9 mouse cellular contexts compared by ENCODE assay signal in genomic region chr9:13613325-13614268, GRCm38 (mm10).
A peak's percentile ranks its signal among the peaks of the same experiment; 100 is the strongest.
DNase-seq lines count a peak whose midpoint lies in the region; ATAC-seq lines count a peak whose summit lies in the region.
"Had no signal": no experiment of that assay in that cellular context is flagged by ENCODE, and none has a peak within 500 bp of the region (broad histone marks: within the 10 kb centered on the region; RNA-seq: fewer than 3 reads in every experiment).

No protein-coding gene starts in this region.

- no peak overlapping the region for H3K4me3 ChIP-seq in hindbrain, embryonic 15.5 days
- no peak overlapping the region for H3K4me3 ChIP-seq in midbrain, embryonic 11.5 days (ENCODE audit: low read depth, low read length)

- H3K9me3 ChIP-seq in hindbrain, embryonic 15.5 days: no peaks in the 10 kb centered on the region
- no peaks in the 10 kb centered on the region for H3K9me3 ChIP-seq in midbrain, embryonic 11.5 days (ENCODE audit: control insufficient read depth, low read length)

- intact Hi-C loops in left cerebral cortex, postnatal 10 days (cut with DNase I): no loop called here

- peak; percentile 19 for DNase-seq in embryo, embryonic 11.5 days (ENCODE audit: low read depth, low spot score)
- DNase-seq in midbrain, embryonic 11.5 days (ENCODE audit: low spot score, missing footprints): peak; percentile 74
- DNase-seq in right cerebral cortex, postnatal 4 days: no peak
- no peak for DNase-seq in left cerebral cortex, postnatal 10 days (ENCODE audit: extremely low spot score in 1 of 2, low spot score in 2 of 2)
- no peak for DNase-seq in layer of hippocampus, adult 9-10 months (ENCODE audit: low spot score)
- DNase-seq: cerebellum, adult 8-10 months had no signal

- peak overlapping the region; percentile 53 for H3K27ac ChIP-seq in hindbrain, embryonic 15.5 days (replicated peaks)
- no peak overlapping the region for H3K27ac ChIP-seq in midbrain, embryonic 11.5 days (ENCODE audit: low read depth, low read length)

- peak; percentile 82 for ATAC-seq in CD4-positive, CD25-positive, alpha-beta regulatory T cell, adult 4 months
- peak; percentile 66 for ATAC-seq in hindbrain, embryonic 15.5 days (ENCODE audit: low FRiP score, low read depth)
- peak; percentile 44; the same call in 1 of the 2 replicates for ATAC-seq in midbrain, embryonic 11.5 days (ENCODE audit: low FRiP score)
- ATAC-seq in megakaryocyte-erythroid progenitor cell, adult 5-6 weeks (replicated peaks; ENCODE audit: low FRiP score, low TSS enrichment, poor library complexity, severe bottlenecking): no peak

- H3K4me1 ChIP-seq in hindbrain, embryonic 15.5 days (replicated peaks): peaks cover 39% of the 10 kb centered on the region
- peaks cover 6% of the 10 kb centered on the region for H3K4me1 ChIP-seq in midbrain, embryonic 11.5 days (ENCODE audit: control insufficient read depth, insufficient read depth, low read length)

- no peak overlapping the region for H3K4me2 ChIP-seq in hindbrain, embryonic 15.5 days
- no peak overlapping the region for H3K4me2 ChIP-seq in midbrain, embryonic 11.5 days

- H3K9ac ChIP-seq in hindbrain, embryonic 15.5 days: no peak overlapping the region
- no peak overlapping the region for H3K9ac ChIP-seq in midbrain, embryonic 11.5 days (ENCODE audit: low read length)

- WGBS in hindbrain, embryonic 15.5 days: 42% methylated on average over 8 of the region's 8 CpGs
- 48% methylated on average over 8 of the region's 8 CpGs for WGBS in midbrain, embryonic 11.5 days

- no peaks in the 10 kb centered on the region for H3K36me3 ChIP-seq in hindbrain, embryonic 15.5 days
- H3K36me3 ChIP-seq in midbrain, embryonic 11.5 days (ENCODE audit: control insufficient read depth, insufficient read depth, low read length): no peaks in the 10 kb centered on the region

- no peaks in the 10 kb centered on the region for H3K27me3 ChIP-seq in hindbrain, embryonic 15.5 days
- H3K27me3 ChIP-seq in midbrain, embryonic 11.5 days (ENCODE audit: control insufficient read depth, insufficient read depth, low read length): no peaks in the 10 kb centered on the region

Comparison
In these comparisons a context has a peak if more than half of its experiments do, and no peak if none do; other contexts are left out.
1. DNase-seq: peak in embryo, embryonic 11.5 days (single experiment) and midbrain, embryonic 11.5 days (single experiment); none in right cerebral cortex, postnatal 4 days (single experiment), left cerebral cortex, postnatal 10 days (0 of 2) and layer of hippocampus, adult 9-10 months (single experiment).